Mouse (Mus musculus) hindbrain, embryonic 16.5 days (tissue): Measurements from ENCODE around the gene Tbc1d7. TPM values are rescaled to one million over a fixed set of nuclear protein-coding genes. Genes with fewer than 3 reads are reported as not detected.

ENCODE experiments used
- ATAC-seq: fragments of 200-750 bp; cut with Nextera tagmentation; 2 replicates; pipeline ENCODE4 v1.8.0; 2017; ENCODE audit warnings: moderate TSS enrichment, moderate library complexity
- H3K27ac ChIP-seq: fragments of 300-500 bp; sonication (generic); 2 replicates; pipeline ENCODE4 v1.5.1; 2014; ENCODE audit warnings: low read depth, mild to moderate bottlenecking, control low read depth, low read length, moderate library complexity
- H3K27me3 ChIP-seq: fragments of 300-500 bp; sonication (generic); replicated peaks from 2 replicates; pipeline ENCODE4 v1.6.1; 2014; ENCODE audit warnings: low read length; ENCODE audit not compliant: control insufficient read depth, insufficient read depth
- H3K36me3 ChIP-seq: fragments of 300-500 bp; sonication (generic); 2 replicates; pipeline ENCODE4 v1.6.1; 2014; ENCODE audit warnings: mild to moderate bottlenecking, low read length, moderate library complexity, mixed read lengths; ENCODE audit not compliant: control insufficient read depth, insufficient read depth
- H3K4me1 ChIP-seq: fragments of 300-500 bp; sonication (generic); 2 replicates; pipeline ENCODE4 v1.6.1; 2014; ENCODE audit warnings: low read depth, low read length; ENCODE audit not compliant: control insufficient read depth, insufficient read depth
- H3K4me2 ChIP-seq: fragments of 300-500 bp; sonication (generic); 2 replicates; pipeline ENCODE4 v1.6.1; 2014; ENCODE audit warnings: mild to moderate bottlenecking, low read length, control low read depth, moderate library complexity
- H3K4me3 ChIP-seq: fragments of 300-500 bp; sonication (generic); 2 replicates; pipeline ENCODE4 v1.5.1; 2014; ENCODE audit warnings: mild to moderate bottlenecking, low read length, control low read depth, moderate library complexity
- H3K9ac ChIP-seq: fragments of 300-500 bp; sonication (generic); 2 replicates; pipeline ENCODE4 v1.6.1; 2014; ENCODE audit warnings: low read depth, mild to moderate bottlenecking, control low read depth, low read length, moderate library complexity
- H3K9me3 ChIP-seq: fragments of 300-500 bp; sonication (generic); 2 replicates; pipeline ENCODE4 v1.6.1; 2014; ENCODE audit warnings: mild to moderate bottlenecking, low read length, moderate library complexity; ENCODE audit not compliant: control insufficient read depth
- WGBS: fragments of 180-500 bp; shearing (Covaris S2); extraction: QIAGEN DNeasy Blood & Tissue Kit; methylation state at CpG from one replicate; pipeline ENCODE4 v1.1.7; 2014; 5-methylcytosine and 5-hydroxymethylcytosine counted together
- polyA plus RNA-seq: library from polyadenylated mRNA; unstranded; fragments of >200 nt; fragmentation: Nextera tagmentation; extraction: Ambion mirVana; gene quantifications from 2 replicates; pipeline ENCODE4 v1.2.1, GENCODE M21; 2015

Gene Tbc1d7
- polyA plus RNA-seq, 1 experiment from 2014 or later: 85.3 TPM

GRCm38 (mm10) chr13:43183248-43184055 lies 12.2 kb upstream of the Tbc1d7 start:
- ATAC-seq: peak; percentile 79
- peak overlapping the region; percentile 60 for H3K4me2 ChIP-seq
- no peaks in the 10 kb centered on the region for H3K27me3 ChIP-seq
- peak overlapping the region; percentile 30; the same call in 1 of the 2 replicates for H3K9ac ChIP-seq
- no peaks in the 10 kb centered on the region for H3K9me3 ChIP-seq
- H3K36me3 ChIP-seq: no peaks in the 10 kb centered on the region
- H3K4me3 ChIP-seq: peak overlapping the region; percentile 34
- peaks cover 10% of the 10 kb centered on the region for H3K4me1 ChIP-seq
- WGBS: 34% methylated on average over 8 of the region's 8 CpGs
- no peak overlapping the region for H3K27ac ChIP-seq

GRCm38 (mm10) chr13:43182465-43183201 lies 11.3 kb upstream of the Tbc1d7 start:
- Histone ChIP-seq H3K27me3 (no peaks in the 10 kb centered on the region), H3K9me3 (no peaks in the 10 kb centered on the region), H3K9ac (peak overlapping the region; percentile 31; the same call in 1 of the 2 replicates), H3K4me2 (peak overlapping the region; percentile 60), H3K27ac (no peak overlapping the region), H3K4me1 (peaks cover 10% of the 10 kb centered on the region), H3K36me3 (no peaks in the 10 kb centered on the region), H3K4me3 (peak overlapping the region; percentile 34)
- ATAC-seq: peak; percentile 82
- WGBS: 19% methylated on average over 14 of the region's 14 CpGs

GRCm38 (mm10) chr13:43181104-43181503 lies 9.8 kb upstream of the Tbc1d7 start:
- Histone ChIP-seq H3K4me1 (peaks cover 10% of the 10 kb centered on the region), H3K9ac (no peak overlapping the region), H3K9me3 (no peaks in the 10 kb centered on the region), H3K27me3 (no peaks in the 10 kb centered on the region), H3K36me3 (no peaks in the 10 kb centered on the region), H3K27ac (no peak overlapping the region), H3K4me3 (no peak overlapping the region), H3K4me2 (no peak overlapping the region)
- no peak for ATAC-seq
- WGBS: 66% methylated on average over 7 of the region's 7 CpGs

- Histone ChIP-seq H3K4me2 (no peak overlapping the region), H3K27me3 (no peaks in the 10 kb centered on the region), H3K4me3 (no peak overlapping the region), H3K27ac (no peak overlapping the region), H3K36me3 (no peaks in the 10 kb centered on the region), H3K9me3 (no peaks in the 10 kb centered on the region), H3K4me1 (peaks cover 2% of the 10 kb centered on the region), H3K9ac (no peak overlapping the region)
- ATAC-seq: no peak
- 93% methylated on average over 7 of the region's 7 CpGs for WGBS
Measured at GRCm38 (mm10) chr13:43177317-43177716, 6.0 kb upstream of the Tbc1d7 start.

GRCm38 (mm10) chr13:43176676-43177075 lies 5.4 kb upstream of the Tbc1d7 start:
- Histone ChIP-seq H3K4me1 (peaks cover 7% of the 10 kb centered on the region), H3K27ac (no peak overlapping the region), H3K36me3 (no peaks in the 10 kb centered on the region), H3K9ac (no peak overlapping the region), H3K4me3 (no peak overlapping the region), H3K9me3 (no peaks in the 10 kb centered on the region), H3K4me2 (no peak overlapping the region), H3K27me3 (no peaks in the 10 kb centered on the region)
- no peak for ATAC-seq
- WGBS: 90% methylated on average over 3 of the region's 3 CpGs

- no peak overlapping the region for H3K4me3 ChIP-seq
- no peak overlapping the region for H3K4me2 ChIP-seq
- ATAC-seq: no peak
- H3K36me3 ChIP-seq: no peaks in the 10 kb centered on the region
- no peak overlapping the region for H3K27ac ChIP-seq
- WGBS: 19% methylated on average over 9 of the region's 9 CpGs
- H3K9me3 ChIP-seq: no peaks in the 10 kb centered on the region
- no peaks in the 10 kb centered on the region for H3K27me3 ChIP-seq
- peaks cover 7% of the 10 kb centered on the region for H3K4me1 ChIP-seq
- H3K9ac ChIP-seq: no peak overlapping the region
Measured at GRCm38 (mm10) chr13:43173262-43173661, 2.0 kb upstream of the Tbc1d7 start.

GRCm38 (mm10) chr13:43172036-43172713 lies 874 bp upstream of the Tbc1d7 start:
- peaks cover 7% of the 10 kb centered on the region for H3K4me1 ChIP-seq
- no peaks in the 10 kb centered on the region for H3K9me3 ChIP-seq
- no peak for ATAC-seq
- H3K27me3 ChIP-seq: no peaks in the 10 kb centered on the region
- H3K36me3 ChIP-seq: no peaks in the 10 kb centered on the region
- peak overlapping the region; percentile 77 for H3K4me2 ChIP-seq
- H3K9ac ChIP-seq: peak overlapping the region; percentile 82
- H3K4me3 ChIP-seq: peak overlapping the region; percentile 63
- WGBS: 29% methylated on average over 14 of the region's 14 CpGs
- H3K27ac ChIP-seq: peak overlapping the region; percentile 86; the same call in 1 of the 2 replicates

- Histone ChIP-seq H3K27ac (no peak overlapping the region), H3K27me3 (no peaks in the 10 kb centered on the region), H3K9ac (no peak overlapping the region), H3K4me2 (no peak overlapping the region), H3K4me3 (no peak overlapping the region), H3K4me1 (peaks cover 7% of the 10 kb centered on the region), H3K9me3 (no peaks in the 10 kb centered on the region), H3K36me3 (0 out of 2 replicates have a peak, but pooled peaks cover 2% of the 10 kb centered on the region)
- 70% methylated on average over 9 of the region's 9 CpGs for WGBS
- ATAC-seq: no peak
Measured at GRCm38 (mm10) chr13:43167721-43168120, 3.6 kb downstream of the Tbc1d7 start.

GRCm38 (mm10) chr13:43159429-43159828 lies 11.9 kb downstream of the Tbc1d7 start:
- H3K36me3 ChIP-seq: peaks cover 11% of the 10 kb centered on the region; the same call in 1 of the 2 replicates
- no peak overlapping the region for H3K4me2 ChIP-seq
- H3K27ac ChIP-seq: no peak overlapping the region
- no peak for ATAC-seq
- no peaks in the 10 kb centered on the region for H3K4me1 ChIP-seq
- H3K9ac ChIP-seq: no peak overlapping the region
- H3K27me3 ChIP-seq: no peaks in the 10 kb centered on the region
- H3K4me3 ChIP-seq: no peak overlapping the region
- no peaks in the 10 kb centered on the region for H3K9me3 ChIP-seq
- 83% methylated on average over 3 of the region's 3 CpGs for WGBS
